Mouse (Mus musculus): Measurements from ENCODE around the gene Ccr7.

The Ccr7 gene

GRCm38 (mm10) chr11:99137385-99137784 is 17.5 kb downstream of the Ccr7 start:
- no peak for DNase-seq (ENCODE audit: low spot score in 2 of 2)

GRCm38 (mm10) chr11:99136961-99137360 is 17.9 kb downstream of the Ccr7 start:
- no peak for DNase-seq (ENCODE audit: low spot score in 2 of 2)

- DNase-seq (ENCODE audit: low spot score in 2 of 2): no peak
Measured at GRCm38 (mm10) chr11:99136361-99136760, 18.5 kb downstream of the Ccr7 start.

DNA sequence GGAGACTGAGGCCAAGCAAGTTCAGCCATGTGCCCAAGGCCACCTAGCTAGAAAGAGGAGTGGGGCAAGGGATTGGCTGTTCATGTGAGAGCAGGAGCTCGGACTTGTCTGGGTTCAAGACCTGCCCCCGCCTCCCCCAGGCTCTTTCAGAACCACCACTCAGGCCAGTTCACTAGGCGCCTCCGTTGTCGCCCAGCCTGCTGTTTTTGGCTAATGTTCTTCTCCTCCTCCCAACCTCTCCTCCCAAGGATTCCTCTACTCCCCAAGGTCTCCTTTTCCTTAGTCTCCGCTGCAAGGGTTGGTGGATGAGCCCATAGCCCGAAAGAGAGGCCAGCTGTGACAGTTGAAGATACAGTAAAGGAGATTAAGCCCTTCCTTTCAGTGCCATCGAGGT is 19.8 kb downstream of the Ccr7 start:
- DNase-seq (ENCODE audit: low spot score in 2 of 2): no peak

DNA sequence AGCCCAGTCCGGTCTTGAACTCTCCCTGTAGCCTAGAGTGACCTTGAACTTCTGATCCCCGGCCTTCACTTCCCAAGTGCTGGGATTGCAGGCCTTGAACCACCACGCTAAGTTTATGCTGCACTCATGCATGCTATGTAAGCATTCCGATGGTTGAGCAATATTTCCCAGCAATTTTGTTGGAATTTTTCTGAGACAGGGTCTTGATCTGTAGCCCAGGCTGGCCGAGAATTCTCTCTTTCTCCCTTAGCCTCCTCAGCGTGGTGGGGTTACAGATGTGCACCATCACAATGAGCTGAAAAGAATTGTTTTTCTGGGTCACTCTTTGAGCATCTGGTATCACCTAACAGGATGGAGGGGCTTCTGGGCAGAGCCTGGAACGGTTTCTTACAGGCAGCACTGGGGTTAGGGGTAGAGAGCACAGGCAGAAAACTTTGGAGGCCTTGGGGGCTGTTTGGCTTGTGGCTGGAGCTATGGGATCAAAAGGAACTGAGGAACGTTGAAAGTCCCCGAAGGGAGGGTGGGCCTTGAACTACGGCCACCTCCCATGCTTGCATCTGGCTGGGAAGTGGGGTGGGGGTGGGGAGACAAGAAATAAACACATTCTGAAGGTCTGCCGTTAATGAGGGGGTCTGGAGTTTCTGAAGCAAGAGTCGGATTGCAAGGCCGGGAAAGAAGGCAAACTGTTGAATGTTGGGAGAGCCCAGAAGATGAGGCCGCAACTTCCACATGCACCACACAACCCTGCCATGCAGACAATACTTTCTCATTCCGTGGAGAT is 20.4 kb downstream of the Ccr7 start:
- no peak for DNase-seq (ENCODE audit: low spot score in 2 of 2)

GRCm38 (mm10) chr11:99133285-99133897 is 21.5 kb downstream of the Ccr7 start:
- DNase-seq (ENCODE audit: low spot score in 2 of 2): no peak

DNA sequence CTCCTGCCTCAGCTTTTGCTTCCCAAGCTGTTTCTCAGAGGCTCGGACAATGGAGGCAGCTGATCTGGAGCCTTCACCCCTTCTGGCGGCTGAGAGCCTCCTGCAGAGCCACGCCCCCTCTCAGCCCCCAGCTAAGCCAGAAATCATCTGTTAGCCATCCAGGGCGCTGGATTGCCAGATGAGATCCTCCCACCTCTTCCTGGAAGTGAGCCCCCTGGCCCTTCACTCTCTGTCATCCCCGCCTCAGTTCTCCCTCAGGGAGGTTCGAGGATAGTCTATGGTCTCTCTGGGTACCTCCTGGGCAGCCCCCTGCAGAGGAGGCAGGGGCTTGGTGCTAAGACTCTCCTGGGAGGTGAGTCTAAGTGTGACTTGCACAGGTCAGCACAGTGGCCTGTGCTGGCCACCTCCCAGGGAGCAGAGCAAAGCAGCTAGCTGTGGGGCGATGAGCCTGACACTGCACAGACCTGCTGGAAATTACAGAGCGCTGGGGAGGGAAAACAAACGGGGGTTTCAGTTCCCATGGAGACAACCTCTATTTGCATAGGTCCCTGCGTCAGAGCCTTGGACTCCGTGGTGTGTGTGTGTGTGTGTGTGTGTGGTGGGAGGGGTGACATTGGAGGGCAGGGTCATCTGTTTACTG is 22.7 kb downstream of the Ccr7 start:
- no peak for DNase-seq (ENCODE audit: low spot score in 2 of 2)

DNA sequence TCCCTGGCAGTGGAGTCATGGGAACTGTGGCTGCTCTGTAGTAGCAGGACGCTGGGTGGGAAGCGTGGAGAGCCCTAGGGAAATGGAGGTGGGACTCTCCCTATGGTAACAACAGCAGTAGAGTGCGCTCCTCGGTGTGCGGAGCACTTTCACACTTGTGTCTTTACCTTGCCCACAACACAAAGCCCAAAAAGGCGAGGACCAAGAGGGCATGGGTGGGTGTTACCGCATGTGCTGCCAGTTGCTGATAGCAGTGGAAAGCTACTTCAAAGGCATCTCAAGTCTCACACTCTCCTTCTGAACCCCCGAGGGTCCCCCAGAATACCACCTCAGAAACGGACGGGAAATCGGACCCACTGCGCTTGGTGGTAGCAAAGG is 23.4 kb downstream of the Ccr7 start:
- no peak for DNase-seq (ENCODE audit: low spot score in 2 of 2)

- DNase-seq (ENCODE audit: low spot score in 2 of 2): no peak
Measured at GRCm38 (mm10) chr11:99130736-99131462, 24.0 kb downstream of the Ccr7 start.

- DNase-seq (ENCODE audit: low spot score in 2 of 2): no peak
Measured at GRCm38 (mm10) chr11:99129287-99129686, 25.6 kb downstream of the Ccr7 start.

GRCm38 (mm10) chr11:99127785-99128682 is 26.8 kb downstream of the Ccr7 start:
- no peak for DNase-seq (ENCODE audit: low spot score in 2 of 2)

- DNase-seq (ENCODE audit: low spot score in 2 of 2): peak in 1 of 2 experiments; percentile 42
Measured at GRCm38 (mm10) chr11:99126482-99127253, 28.2 kb downstream of the Ccr7 start.

GRCm38 (mm10) chr11:99124635-99125029 is 30.2 kb downstream of the Ccr7 start:
- no peak for DNase-seq (ENCODE audit: low spot score in 2 of 2)

GRCm38 (mm10) chr11:99123977-99124634 is 30.8 kb downstream of the Ccr7 start:
- DNase-seq (ENCODE audit: low spot score in 2 of 2): peak in 1 of 2 experiments; percentile 67

GRCm38 (mm10) chr11:99122703-99123102 is 32.2 kb downstream of the Ccr7 start:
- DNase-seq (ENCODE audit: low spot score in 2 of 2): no peak

GRCm38 (mm10) chr11:99121218-99121631 is 33.7 kb downstream of the Ccr7 start:
- DNase-seq (ENCODE audit: low spot score in 2 of 2): peak; percentile 48 to 81

DNA sequence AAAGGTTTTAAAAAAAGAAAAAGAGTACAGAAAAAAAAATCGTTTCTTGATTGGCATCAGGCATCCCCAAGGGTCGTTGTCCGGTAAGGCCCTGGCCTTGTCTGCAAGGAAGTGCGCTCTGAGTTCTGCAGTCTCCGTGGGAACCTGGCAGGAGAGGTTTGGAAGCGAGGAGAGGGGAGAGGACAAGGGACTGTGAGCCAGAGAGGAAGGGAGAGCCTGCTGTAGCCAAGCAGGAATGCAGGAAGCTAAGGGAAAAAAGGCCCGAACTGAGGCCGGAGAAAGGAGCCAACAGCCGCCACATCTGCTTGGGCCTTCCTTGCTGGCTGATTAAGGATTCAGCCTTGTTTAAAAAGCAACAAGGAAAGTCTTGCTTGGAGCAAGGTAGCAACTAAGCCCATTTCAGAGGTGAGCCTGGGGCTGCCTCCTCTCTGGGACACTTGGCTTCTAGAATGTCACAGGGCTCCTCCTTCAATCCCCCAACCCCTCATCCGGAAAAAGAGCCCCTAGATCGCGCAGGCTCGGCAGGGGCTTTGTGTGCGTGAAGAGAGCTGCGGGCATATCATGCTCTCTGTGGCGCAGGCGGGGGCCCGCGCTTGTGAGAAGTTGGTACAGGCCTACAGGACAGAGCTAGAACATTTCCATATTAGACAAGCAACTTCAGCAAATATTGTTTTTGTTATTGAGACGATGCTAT is 34.2 kb downstream of the Ccr7 start:
- DNase-seq (ENCODE audit: low spot score in 2 of 2): no peak

- DNase-seq (ENCODE audit: low spot score in 2 of 2): no peak
Measured at GRCm38 (mm10) chr11:99118963-99119362, 35.9 kb downstream of the Ccr7 start.

- DNase-seq (ENCODE audit: low spot score in 2 of 2): no peak
Measured at GRCm38 (mm10) chr11:99118420-99118819, 36.5 kb downstream of the Ccr7 start.
